Mouse (Mus musculus) heart, postnatal 0 days (tissue): ENCODE data around the gene Chd4. TPM values are rescaled to one million over a fixed set of nuclear protein-coding genes. Genes with fewer than 3 reads are reported as not detected.
A peak's percentile ranks its signal among the peaks of the same experiment; 100 is the strongest.

ENCODE experiments used
- ATAC-seq: fragments of 200-750 bp; cut with Nextera tagmentation; 2 replicates; pipeline ENCODE4 v1.8.0; 2017; ENCODE audit warnings: low read depth, moderate number of reproducible peaks, moderate library complexity; ENCODE audit not compliant: insufficient read depth
- DNase-seq: peaks from one replicate; pipeline ENCODE4 v3.0.0-alpha.2; 2016; ENCODE audit warnings: low spot score
- H3K27ac ChIP-seq: fragments of 300-500 bp; sonication (generic); 2 replicates; pipeline ENCODE4 v1.5.1; 2014; ENCODE audit warnings: low read depth, mild to moderate bottlenecking
- H3K27me3 ChIP-seq: fragments of 300-500 bp; sonication (generic); 2 replicates; pipeline ENCODE4 v1.6.1; 2014; ENCODE audit warnings: low read length, mixed read lengths; ENCODE audit not compliant: control insufficient read depth, insufficient read depth
- H3K36me3 ChIP-seq: fragments of 300-500 bp; sonication (generic); replicated peaks from 2 replicates; pipeline ENCODE4 v1.6.1; 2014; ENCODE audit warnings: low read length, mixed read lengths; ENCODE audit not compliant: control insufficient read depth, insufficient read depth
- H3K4me1 ChIP-seq: fragments of 300-500 bp; sonication (generic); 2 replicates; pipeline ENCODE4 v1.6.1; 2014; ENCODE audit warnings: antibody characterized with exemption; ENCODE audit not compliant: control insufficient read depth, insufficient read depth
- H3K4me2 ChIP-seq: fragments of 300-500 bp; sonication (generic); 2 replicates; pipeline ENCODE4 v1.6.1; 2014; ENCODE audit warnings: low read depth, mild to moderate bottlenecking, low read length, moderate library complexity
- H3K4me3 ChIP-seq: fragments of 300-500 bp; sonication (generic); 2 replicates; pipeline ENCODE4 v1.5.1; 2014; ENCODE audit warnings: low read depth, low read length
- H3K9ac ChIP-seq: fragments of 300-500 bp; sonication (generic); replicated peaks from 2 replicates; pipeline ENCODE4 v1.6.1; 2014; ENCODE audit warnings: low read depth, low read length, mixed read lengths
- H3K9me3 ChIP-seq: fragments of 300-500 bp; sonication (generic); replicated peaks from 2 replicates; pipeline ENCODE4 v1.6.1; 2016; ENCODE audit warnings: low read length; ENCODE audit not compliant: control insufficient read depth
- CTCF ChIP-seq: IDR thresholded peaks from 2 replicates; pipeline ENCODE4 v1.5.1; 2016; ENCODE audit warnings: antibody characterized with exemption, control low read depth, low read depth
- EP300 ChIP-seq: IDR thresholded peaks from 2 replicates; pipeline ENCODE4 v1.6.1; 2016; ENCODE audit warnings: antibody characterized with exemption, low read depth
- WGBS: fragments of 180-500 bp; shearing (Covaris S2); extraction: QIAGEN DNeasy Blood & Tissue Kit; methylation state at CpG from one replicate; pipeline ENCODE4 v1.1.7; 2014; 5-methylcytosine and 5-hydroxymethylcytosine counted together
- polyA plus RNA-seq: library from polyadenylated mRNA; unstranded; fragments of >200 nt; fragmentation: Nextera tagmentation; extraction: Ambion mirVana; gene quantifications from 2 replicates; pipeline ENCODE4 v1.2.1, GENCODE M21; 2015
- total RNA-seq: library from RNA; depleted of rRNA; stranded (reverse); fragments of >200 nt; gene quantifications from 2 replicates; pipeline ENCODE4 v1.2.3, GENCODE M21; 2014; ENCODE audit warnings: low replicate concordance; rRNA removed

Gene Chd4
- 82.2 and 98.0 TPM in 2 replicates for total RNA-seq
- 55.5 and 58.1 TPM in 2 replicates for polyA plus RNA-seq

- TF ChIP-seq EP300 (0 out of 2 replicates have a peak, but pooled peaks have one; percentile 27), CTCF (no peak)
- DNase-seq, result peak; percentile 94
- Histone ChIP-seq H3K9me3 (no peaks in the 10 kb centered on the region), H3K9ac (peak within 1 kb of the TSS; percentile 92), H3K27me3 (no peaks in the 10 kb centered on the region), H3K36me3 (peaks cover 22% of the 10 kb centered on the region), H3K4me2 (peak within 1 kb of the TSS; percentile 97), H3K27ac (peak within 1 kb of the TSS; percentile 97), H3K4me3 (peak within 1 kb of the TSS; percentile 75), H3K4me1 (peaks cover 35% of the 10 kb centered on the region)
- ATAC-seq, result peak; percentile 78
- 2% methylated on average over 34 of the region's 45 CpGs for WGBS
Observed at GRCm38 (mm10) chr6:125095391-125096278, at the start of gene Chd4. Gene Chd4, plus strand, starts transcription at chr6:125095981.

DNA sequence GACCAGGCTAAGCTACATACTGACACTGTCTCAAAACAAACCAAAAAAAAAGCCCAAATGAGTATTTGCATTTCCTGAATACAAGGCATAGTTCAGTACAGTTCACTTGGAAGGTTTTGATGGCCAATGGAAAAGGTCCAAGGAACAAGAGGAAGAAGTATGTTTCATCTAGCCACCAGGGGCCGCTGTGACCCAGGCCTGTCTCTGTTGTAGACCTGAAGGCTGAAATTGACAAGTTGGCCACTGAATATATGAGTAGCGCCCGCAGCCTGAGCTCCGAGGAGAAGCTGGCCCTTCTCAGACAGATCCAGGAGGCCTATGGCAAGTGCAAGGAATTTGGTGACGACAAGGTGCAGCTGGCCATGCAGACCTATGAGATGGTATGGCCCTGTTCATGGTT is 49.1 kb upstream of the Chd4 start:
- H3K9me3 ChIP-seq, result no peaks in the 10 kb centered on the region
- DNase-seq (peak; percentile 84), ATAC-seq (peak; percentile 67; the same call in 1 of the 2 replicates)
- H3K4me1 ChIP-seq, result no peaks in the 10 kb centered on the region
- no peaks in the 10 kb centered on the region for H3K27me3 ChIP-seq
- no peak overlapping the region for H3K27ac ChIP-seq
- no peak overlapping the region for H3K4me2 ChIP-seq
- 26% methylated on average over 5 of the region's 5 CpGs for WGBS
- peaks cover 69% of the 10 kb centered on the region for H3K36me3 ChIP-seq
- TF ChIP-seq EP300 (no peak), CTCF (peak; percentile 91)
- no peak overlapping the region for H3K9ac ChIP-seq
- no peak overlapping the region for H3K4me3 ChIP-seq

- Histone ChIP-seq H3K36me3 (peaks cover 80% of the 10 kb centered on the region), H3K27ac (no peak within 1 kb of the TSS), H3K27me3 (no peaks in the 10 kb centered on the region), H3K9ac (no peak within 1 kb of the TSS), H3K4me1 (no peaks in the 10 kb centered on the region), H3K4me2 (no peak within 1 kb of the TSS), H3K4me3 (no peak within 1 kb of the TSS), H3K9me3 (no peaks in the 10 kb centered on the region)
- WGBS, result 49% methylated on average over 20 of the region's 20 CpGs
- no peak for DNase-seq
- no peak for ATAC-seq
- no peak for TF ChIP-seq CTCF
- TF ChIP-seq EP300, result no peak
Observed at GRCm38 (mm10) chr6:125049678-125050077, 46.1 kb upstream of the Chd4 start, which contains the start of gene Acrbp. Gene Acrbp, plus strand, starts transcription at chr6:125049689.

GRCm38 (mm10) chr6:125051237-125051636 is 44.5 kb upstream of the Chd4 start:
- no peaks in the 10 kb centered on the region for H3K4me1 ChIP-seq
- peaks cover 73% of the 10 kb centered on the region for H3K36me3 ChIP-seq
- TF ChIP-seq EP300, result no peak
- peak; percentile 22 for TF ChIP-seq CTCF
- DNase-seq, result no peak
- 62% methylated on average over 5 of the region's 5 CpGs for WGBS
- no peak overlapping the region for H3K4me2 ChIP-seq
- no peaks in the 10 kb centered on the region for H3K9me3 ChIP-seq
- H3K27ac ChIP-seq, result no peak overlapping the region
- H3K27me3 ChIP-seq, result no peaks in the 10 kb centered on the region
- no peak overlapping the region for H3K4me3 ChIP-seq
- no peak overlapping the region for H3K9ac ChIP-seq
- ATAC-seq, result no peak

- no peaks in the 10 kb centered on the region for H3K9me3 ChIP-seq
- no peaks in the 10 kb centered on the region for H3K27me3 ChIP-seq
- DNase-seq (no peak), ATAC-seq (no peak)
- 22% methylated on average over 6 of the region's 6 CpGs for WGBS
- TF ChIP-seq EP300, result no peak
- no peak for TF ChIP-seq CTCF
- H3K4me1 ChIP-seq, result no peaks in the 10 kb centered on the region
- no peak overlapping the region for H3K9ac ChIP-seq
- H3K4me3 ChIP-seq, result no peak overlapping the region
- no peaks in the 10 kb centered on the region for H3K36me3 ChIP-seq
- no peak overlapping the region for H3K27ac ChIP-seq
- no peak overlapping the region for H3K4me2 ChIP-seq
Observed at GRCm38 (mm10) chr6:125061493-125061892, 34.3 kb upstream of the Chd4 start.

- Histone ChIP-seq H3K9ac (no peak overlapping the region), H3K9me3 (no peaks in the 10 kb centered on the region), H3K4me1 (no peaks in the 10 kb centered on the region), H3K27ac (no peak overlapping the region), H3K36me3 (no peaks in the 10 kb centered on the region), H3K4me3 (no peak overlapping the region), H3K4me2 (no peak overlapping the region), H3K27me3 (no peaks in the 10 kb centered on the region)
- ATAC-seq, result no peak
- no peak for DNase-seq
- WGBS, result 68% methylated on average over 5 of the region's 5 CpGs
- no peak for TF ChIP-seq CTCF
- TF ChIP-seq EP300, result no peak
Observed at GRCm38 (mm10) chr6:125062511-125062910, 33.3 kb upstream of the Chd4 start.
